Mouse (Mus musculus) CH12.LX (cell line): ENCODE measurements at regions not wholly inside any gene's neighbourhood (a gene's known extent, or its start where the extent isn't known, plus 50 kb on each side); places are given as distances from the start of the nearest gene placed in this dataset.
A peak's percentile ranks its signal among the peaks of the same experiment; 100 is the strongest.

ENCODE experiments used
- DNase-seq: peaks from one replicate; pipeline ENCODE4 v3.0.0-alpha.2; 2013; ENCODE audit errors: extremely low read depth
- H3K27ac ChIP-seq: 2 replicates; pipeline ENCODE4 v1.5.1; 2012; ENCODE audit warnings: low read depth, mild to moderate bottlenecking, control low read depth, moderate library complexity; ENCODE audit not compliant: insufficient read depth
- H3K27me3 ChIP-seq: replicated peaks from 2 replicates; pipeline ENCODE3; 2012; ENCODE audit warnings: inconsistent platforms
- H3K36me3 ChIP-seq, 2 experiments: replicated peaks in 1 of 2; 2 replicates each; pipeline versions ENCODE3 to v1.6.1; 2012; ENCODE audit warnings: inconsistent platforms in 1 of 2, low read length in 1 of 2, mild to moderate bottlenecking in 1 of 2, mixed read lengths in 1 of 2, moderate library complexity in 1 of 2; ENCODE audit not compliant: control insufficient read depth in 1 of 2, insufficient read depth in 1 of 2
- H3K4me1 ChIP-seq, 2 experiments: 2 replicates each; pipeline ENCODE4 v1.6.1; 2012; ENCODE audit warnings: inconsistent platforms in 1 of 2, moderate library complexity in 1 of 2; ENCODE audit not compliant: insufficient read depth in 2 of 2, control insufficient read depth in 1 of 2
- H3K4me2 ChIP-seq: 2 replicates; pipeline ENCODE4 v1.6.1; 2012; ENCODE audit warnings: low read depth, mild to moderate bottlenecking, control low read depth; ENCODE audit not compliant: poor library complexity, insufficient read depth, severe bottlenecking
- H3K4me3 ChIP-seq, 3 experiments: fragments of 150-350 bp in 1 of 3; sonication (generic) in 1 of 3; replicated peaks in 1 of 3; 2 replicates each; pipeline versions ENCODE3 to v1.5.1; 2011 to 2012; ENCODE audit warnings: low read depth in 2 of 3, low read length in 2 of 3, mild to moderate bottlenecking in 2 of 3, moderate library complexity in 2 of 3, control low read depth in 1 of 3, improper control_type of control experiment in 1 of 3, inconsistent platforms in 1 of 3, mixed read lengths in 1 of 3; ENCODE audit not compliant: poor library complexity in 1 of 3
- H3K79me2 ChIP-seq: replicated peaks from 2 replicates; pipeline ENCODE4 v1.6.1; 2012; ENCODE audit warnings: mild to moderate bottlenecking, moderate library complexity; ENCODE audit not compliant: control insufficient read depth, poor library complexity, insufficient read depth, severe bottlenecking; ENCODE audit errors: extremely low read depth
- H3K9ac ChIP-seq: 2 replicates; pipeline ENCODE4 v1.6.1; 2012; ENCODE audit warnings: low read depth, mild to moderate bottlenecking, control low read depth, moderate library complexity; ENCODE audit not compliant: insufficient read depth
- H3K9me3 ChIP-seq: replicated peaks from 2 replicates; pipeline ENCODE3; 2012; ENCODE audit warnings: low read length, inconsistent platforms, mixed read lengths
- BHLHE40 ChIP-seq: IDR thresholded peaks from 2 replicates; pipeline ENCODE4 v1.6.1; 2011; ENCODE audit warnings: mild to moderate bottlenecking, low read depth, low read length, improper control_type of control experiment
- CHD2 ChIP-seq: IDR thresholded peaks from 2 replicates; pipeline ENCODE4 v1.6.1; 2011; ENCODE audit warnings: low read length, improper control_type of control experiment
- CTCF ChIP-seq, 2 experiments: IDR thresholded peaks in 1 of 2; conservative IDR thresholded peaks in 1 of 2; 2 replicates each; pipeline ENCODE4 v1.5.1; 2011 to 2012; ENCODE audit warnings: low read depth in 2 of 2, low read length in 2 of 2, improper control_type of control experiment in 1 of 2, inconsistent platforms in 1 of 2, mild to moderate bottlenecking in 1 of 2, moderate library complexity in 1 of 2
- E2F4 ChIP-seq: IDR thresholded peaks from 2 replicates; pipeline ENCODE4 v1.6.1; 2011; ENCODE audit warnings: low read depth, low read length, improper control_type of control experiment; ENCODE audit not compliant: insufficient replicate concordance
- ELF1 ChIP-seq: IDR thresholded peaks from 2 replicates; pipeline ENCODE4 v1.6.1; 2014; ENCODE audit warnings: low read depth, mild to moderate bottlenecking, inconsistent platforms, low read length, improper control_type of control experiment
- EP300 ChIP-seq: IDR thresholded peaks from 2 replicates; pipeline ENCODE4 v1.6.1; 2011; ENCODE audit warnings: low read length, improper control_type of control experiment
- ETS1 ChIP-seq: conservative IDR thresholded peaks from 2 replicates; pipeline ENCODE4 v1.6.1; 2012; ENCODE audit warnings: low read depth, mild to moderate bottlenecking, inconsistent platforms, low read length, improper control_type of control experiment, moderate library complexity
- JUND ChIP-seq: conservative IDR thresholded peaks from 2 replicates; pipeline ENCODE4 v1.6.1; 2011; ENCODE audit warnings: low read depth, low read length, improper control_type of control experiment
- MAFK ChIP-seq: IDR thresholded peaks from 2 replicates; pipeline ENCODE4 v1.6.1; 2011; ENCODE audit warnings: low read length, improper control_type of control experiment; ENCODE audit not compliant: insufficient replicate concordance
- MAX ChIP-seq: IDR thresholded peaks from 2 replicates; pipeline ENCODE4 v1.6.1; 2011; ENCODE audit warnings: low read length, improper control_type of control experiment
- MAZ ChIP-seq: IDR thresholded peaks from 2 replicates; pipeline ENCODE4 v1.6.1; 2012; ENCODE audit warnings: low read depth, mild to moderate bottlenecking, inconsistent platforms, low read length, improper control_type of control experiment, moderate library complexity
- MEF2A ChIP-seq: IDR thresholded peaks from 2 replicates; pipeline ENCODE4 v1.6.1; 2014; ENCODE audit warnings: low read depth, mild to moderate bottlenecking, inconsistent platforms, low read length, improper control_type of control experiment, borderline replicate concordance
- MXI1 ChIP-seq: IDR thresholded peaks from 2 replicates; pipeline ENCODE4 v1.6.1; 2011; ENCODE audit warnings: mild to moderate bottlenecking, low read depth, low read length, improper control_type of control experiment
- NELFE ChIP-seq: IDR thresholded peaks from 2 replicates; pipeline ENCODE4 v1.6.1; 2011; ENCODE audit warnings: low read depth, low read length, improper control_type of control experiment
- NRF1 ChIP-seq: IDR thresholded peaks from 2 replicates; pipeline ENCODE4 v1.6.1; 2014; ENCODE audit warnings: low read depth, mild to moderate bottlenecking, inconsistent platforms, low read length, improper control_type of control experiment, moderate library complexity
- POLR2AphosphoS2 ChIP-seq: IDR thresholded peaks from 2 replicates; pipeline ENCODE4 v1.6.1; 2011; ENCODE audit warnings: low read depth, low read length, improper control_type of control experiment
- RAD21 ChIP-seq: IDR thresholded peaks from 2 replicates; pipeline ENCODE4 v1.6.1; 2011; ENCODE audit warnings: low read depth, mild to moderate bottlenecking, low read length, improper control_type of control experiment, moderate library complexity
- RCOR1 ChIP-seq: conservative IDR thresholded peaks from 2 replicates; pipeline ENCODE4 v1.6.1; 2012; ENCODE audit warnings: low read depth, mild to moderate bottlenecking, inconsistent platforms, low read length, improper control_type of control experiment
- SIN3A ChIP-seq: IDR thresholded peaks from 2 replicates; pipeline ENCODE4 v1.6.1; 2012; ENCODE audit warnings: low read length, improper control_type of control experiment, inconsistent platforms
- SMC3 ChIP-seq: IDR thresholded peaks from 2 replicates; pipeline ENCODE4 v1.6.1; 2011; ENCODE audit warnings: low read depth, low read length, improper control_type of control experiment
- USF1 ChIP-seq: IDR thresholded peaks from 2 replicates; pipeline ENCODE4 v1.6.1; 2014; ENCODE audit warnings: low read depth, mild to moderate bottlenecking, inconsistent platforms, low read length, improper control_type of control experiment
- ZC3H11A ChIP-seq: IDR thresholded peaks from 2 replicates; pipeline ENCODE4 v1.6.1; 2012; ENCODE audit warnings: low read depth, mild to moderate bottlenecking, inconsistent platforms, low read length, improper control_type of control experiment
- ZKSCAN1 ChIP-seq: IDR thresholded peaks from 2 replicates; pipeline ENCODE4 v1.6.1; 2012; ENCODE audit warnings: low read depth, inconsistent platforms, low read length, improper control_type of control experiment, borderline replicate concordance
- ZMIZ1 ChIP-seq: IDR thresholded peaks from 2 replicates; pipeline ENCODE4 v1.6.1; 2012; ENCODE audit warnings: low read depth, mild to moderate bottlenecking, inconsistent platforms, low read length, improper control_type of control experiment
- dilution Hi-C: fragments of 300-500 bp; cut with MboI; formaldehyde crosslinking; loops from 2 replicates; pipeline ENCODE4 v1.14.3; 2020; ENCODE audit warnings: low sequenced_read_pairs; ENCODE audit not compliant: extremely low pct_unique_long_range_greater_than_20kb, extremely low pct_ligation_motif_present
- in situ Hi-C: fragments of 300-500 bp; cut with MboI; formaldehyde crosslinking; loops from 3 replicates; pipeline ENCODE4 v1.14.3; 2019; ENCODE audit warnings: low sequenced_read_pairs, low pct_ligation_motif_present, low pct_unique_long_range_greater_than_20kb, mixed read lengths

DNA sequence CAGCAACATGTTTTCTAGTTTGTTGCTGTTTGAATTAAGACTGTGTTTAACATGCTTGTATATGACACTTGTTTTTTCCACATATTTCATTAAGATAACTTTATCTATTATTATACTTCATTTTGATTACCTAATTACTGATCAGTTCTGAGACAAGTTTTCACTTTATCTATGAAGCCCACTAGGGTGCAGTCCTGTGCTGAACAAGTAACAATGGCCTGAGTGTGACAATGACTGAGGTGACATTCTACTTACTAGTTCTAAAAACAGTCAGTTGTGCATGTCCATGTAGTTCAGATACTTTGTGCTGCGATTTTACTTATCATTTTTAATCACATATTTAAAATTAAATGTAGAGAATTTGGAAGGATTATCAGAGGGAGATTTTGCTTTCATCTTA is 1795.2 kb upstream of the Gm37988 start:
- H3K36me3 ChIP-seq = no peaks in the 10 kb centered on the region

DNA sequence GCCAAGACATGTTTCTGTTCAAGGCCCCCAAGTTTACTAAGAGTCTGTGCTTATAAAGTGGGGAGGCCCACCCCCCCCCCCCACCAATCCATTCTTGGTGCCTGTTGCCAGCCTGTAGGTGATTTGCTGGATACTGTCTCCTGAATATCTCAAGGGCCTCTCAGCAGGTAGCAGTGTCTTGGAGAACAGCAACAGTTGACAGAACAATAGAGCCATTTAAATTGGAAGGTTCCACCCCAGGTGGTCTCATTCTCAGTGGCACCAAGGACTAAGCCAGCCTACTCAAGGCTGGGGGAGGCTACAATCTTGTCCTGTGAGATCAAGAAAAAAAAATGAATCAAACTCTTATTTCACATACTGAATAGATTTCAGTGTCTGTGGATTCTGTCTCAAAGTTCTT is 1744.9 kb upstream of the Gm37988 start:
- TF ChIP-seq ETS1 (no peak), JUND (no peak), E2F4 (no peak), MAX (no peak), SMC3 (no peak), SIN3A (no peak), ZMIZ1 (no peak), EP300 (no peak)
- Histone ChIP-seq H3K27me3 (no peaks in the 10 kb centered on the region), H3K27ac (no peak overlapping the region), H3K4me1 (no peaks in the 10 kb centered on the region), H3K9me3 (no peaks in the 10 kb centered on the region), H3K9ac (no peak overlapping the region), H3K4me2 (no peak overlapping the region), H3K4me3 (no peak overlapping the region), H3K79me2 (no peaks in the 10 kb centered on the region), H3K36me3 (no peaks in the 10 kb centered on the region)
- dilution Hi-C loops (no loop called here), in situ Hi-C loops (no loop called here)
- DNase-seq = no peak

More for the DNA sequence above, 1795.2 kb upstream of the Gm37988 start:
- H3K4me3 ChIP-seq = no peak overlapping the region
- in situ Hi-C loops (no loop called here), dilution Hi-C loops (no loop called here)
- no peak overlapping the region for H3K4me2 ChIP-seq
- no peaks in the 10 kb centered on the region for H3K9me3 ChIP-seq
- H3K79me2 ChIP-seq = no peaks in the 10 kb centered on the region
- no peaks in the 10 kb centered on the region for H3K4me1 ChIP-seq
- H3K9ac ChIP-seq = no peak overlapping the region
- H3K27me3 ChIP-seq = no peaks in the 10 kb centered on the region
- H3K27ac ChIP-seq = no peak overlapping the region
- peak; percentile 9; the same call in 1 of the 2 replicates for TF ChIP-seq RAD21
- TF ChIP-seq NRF1 = no peak
- DNase-seq = peak; percentile 7

DNA sequence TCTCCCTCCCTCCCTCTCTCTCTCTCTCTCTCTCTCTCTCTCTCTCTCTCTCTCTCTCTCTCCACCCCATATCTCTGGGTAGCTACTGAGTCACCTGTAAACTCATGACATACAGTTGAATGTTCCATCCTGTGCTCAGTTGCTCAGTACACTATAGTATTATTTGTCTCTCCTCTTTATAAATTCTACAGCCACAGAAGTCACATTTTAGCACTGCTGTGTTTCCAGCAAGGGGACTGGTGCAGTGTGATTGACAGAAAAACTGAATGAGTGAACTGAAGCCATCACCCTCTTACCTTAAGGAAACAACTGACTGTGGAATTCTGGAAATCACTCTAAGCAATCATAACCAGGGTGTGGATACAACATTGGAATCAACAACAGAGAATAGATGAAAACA is 1713.3 kb upstream of the Gm37988 start:
- DNase-seq = no peak
- H3K4me2 ChIP-seq = no peak overlapping the region
- no peak overlapping the region for H3K9ac ChIP-seq
- no peak overlapping the region for H3K4me3 ChIP-seq
- no peak overlapping the region for H3K27ac ChIP-seq
- TF ChIP-seq RCOR1 = no peak
- no peak for TF ChIP-seq POLR2AphosphoS2
- no peak for TF ChIP-seq MEF2A
- no peak for TF ChIP-seq BHLHE40
- no peak for TF ChIP-seq ELF1
- TF ChIP-seq MAZ = no peak
- TF ChIP-seq MXI1 = no peak
- no peak for TF ChIP-seq USF1
- no peak for TF ChIP-seq EP300
- no peak for TF ChIP-seq NELFE
- TF ChIP-seq MAFK = no peak
- no peak for TF ChIP-seq RAD21
- TF ChIP-seq CTCF (conservative IDR thresholded peaks at IDR 0.05 in 1 of 2, IDR thresholded peaks at IDR 0.05 in 1 of 2; ENCODE audit: low read depth in 2 of 2, low read length in 2 of 2) = no peak
- TF ChIP-seq SMC3 = no peak
- no peak for TF ChIP-seq CHD2
- TF ChIP-seq ZKSCAN1 = no peak
- TF ChIP-seq ZC3H11A = no peak
- H3K27me3 ChIP-seq = no peaks in the 10 kb centered on the region
- no peaks in the 10 kb centered on the region for H3K79me2 ChIP-seq
- in situ Hi-C loops (no loop called here), dilution Hi-C loops (no loop called here)
- no peaks in the 10 kb centered on the region for H3K36me3 ChIP-seq
- peaks cover 0 to 12% of the 10 kb centered on the region in 2 experiments; a peak in 2 of 4 replicates for H3K4me1 ChIP-seq
- H3K9me3 ChIP-seq = no peaks in the 10 kb centered on the region
